Mouse (Mus musculus): Measurements from ENCODE around the gene Capn15.

GRCm38 (mm10) chr17:25944366-25945163, 41.0 kb downstream of the Capn15 start, which contains the start of the genes Pigq and Nhlrc4:
- no peak for TF ChIP-seq CTCF (IDR thresholded peaks at IDR 0.05; ENCODE audit: extremely low read depth, insufficient read length, insufficient replicate concordance, low read depth, low read length)
- TF ChIP-seq POLR2A (IDR thresholded peaks at IDR 0.05; ENCODE audit: low read depth, low read length), result no peak

Measured in small intestine, adult 2 months (tissue).